25 mouse cellular contexts compared by ENCODE assay signal in genomic region chr7:134246624-134247023, GRCm38 (mm10). TPM values are rescaled to one million over a fixed set of nuclear protein-coding genes. Genes with fewer than 3 reads are reported as not detected.
DNase-seq lines count a peak whose midpoint lies in the region; ATAC-seq and TF ChIP-seq lines count a peak whose summit lies in the region.
"Had no signal": no experiment of that assay in that cellular context is flagged by ENCODE, and none has a peak within 500 bp of the region (broad histone marks: within the 10 kb centered on the region; RNA-seq: fewer than 3 reads in every experiment).

No protein-coding gene starts in this region.

- TF ChIP-seq POLR2A in limb, embryonic 14.5 days (IDR thresholded peaks at IDR 0.05; ENCODE audit: borderline replicate concordance, extremely low read depth, insufficient read depth, insufficient read length), result no peak

- no peak for DNase-seq in hindbrain, embryonic 10.5 days (ENCODE audit: low spot score)
- peak; percentile 58 for DNase-seq in Muller cell, postnatal 12 days (ENCODE audit: inconsistent ontology term)
- peak; percentile 84 for DNase-seq in ZHBTc4 (ENCODE audit: low read depth, low spot score)
- no peak for DNase-seq in limb, embryonic 14.5 days (ENCODE audit: low spot score)
- no peak for DNase-seq in spleen, postnatal 36 days (ENCODE audit: low spot score in 2 of 2)
- DNase-seq in stomach, postnatal 0 days (ENCODE audit: low spot score), result no peak
- DNase-seq: adrenal gland, adult 8-10 months; adrenal gland, postnatal 36 days; cerebellum, adult 18-20 months; cerebellum, adult 9-10 months; cerebellum, postnatal 14 days; gastrocnemius, postnatal 14 days; kidney, adult 2 months had no signal

- H3K27me3 ChIP-seq in hindbrain, embryonic 10.5 days (ENCODE audit: insufficient read depth, poor library complexity, severe bottlenecking), result no peaks in the 10 kb centered on the region
- no peaks in the 10 kb centered on the region for H3K27me3 ChIP-seq in hindbrain, embryonic 13.5 days
- no peaks in the 10 kb centered on the region for H3K27me3 ChIP-seq in limb, embryonic 14.5 days (ENCODE audit: control insufficient read depth, insufficient read depth, low read length)
- no peaks in the 10 kb centered on the region for H3K27me3 ChIP-seq in stomach, postnatal 0 days (ENCODE audit: control insufficient read depth, insufficient read depth, low read length)
- H3K27me3 ChIP-seq: embryonic facial prominence, embryonic 15.5 days; forebrain, embryonic 12.5 days; Patski had no signal

- TF ChIP-seq EP300 in stomach, postnatal 0 days (optimal IDR thresholded peaks at IDR 0.05), result no peak

- H3K4me2 ChIP-seq in hindbrain, embryonic 13.5 days, result no peak overlapping the region
- H3K4me2 ChIP-seq in limb, embryonic 14.5 days (replicated peaks; ENCODE audit: low read depth, low read length, severe bottlenecking), result no peak overlapping the region
- H3K4me2 ChIP-seq in stomach, postnatal 0 days (replicated peaks; ENCODE audit: low read depth), result no peak overlapping the region
- H3K4me2 ChIP-seq: embryonic facial prominence, embryonic 15.5 days; forebrain, embryonic 12.5 days; heart, embryonic 11.5 days; hindbrain, embryonic 14.5 days had no signal

- H3K9ac ChIP-seq in hindbrain, embryonic 13.5 days, result no peak overlapping the region
- no peak overlapping the region for H3K9ac ChIP-seq in limb, embryonic 14.5 days (ENCODE audit: low read depth, low read length, severe bottlenecking)
- H3K9ac ChIP-seq in stomach, postnatal 0 days (ENCODE audit: low read length), result no peak overlapping the region
- H3K9ac ChIP-seq: embryonic facial prominence, embryonic 15.5 days; forebrain, embryonic 12.5 days; hindbrain, embryonic 14.5 days had no signal

- 43% methylated on average over 5 of the region's 5 CpGs for WGBS in hindbrain, embryonic 10.5 days
- WGBS in hindbrain, embryonic 13.5 days, result 42% methylated on average over 5 of the region's 5 CpGs
- WGBS in limb, embryonic 14.5 days, result 31% methylated on average over 5 of the region's 5 CpGs
- WGBS in stomach, postnatal 0 days, result 42% methylated on average over 5 of the region's 5 CpGs

- peaks cover 13% of the 10 kb centered on the region; the same call in 1 of the 2 replicates for H3K4me1 ChIP-seq in hindbrain, embryonic 10.5 days (replicated peaks)
- no peaks in the 10 kb centered on the region; the same call in 1 of the 2 replicates for H3K4me1 ChIP-seq in hindbrain, embryonic 13.5 days (replicated peaks)
- H3K4me1 ChIP-seq in limb, embryonic 14.5 days (ENCODE audit: control insufficient read depth, insufficient read depth, low read length), result no peaks in the 10 kb centered on the region
- H3K4me1 ChIP-seq in stomach, postnatal 0 days (replicated peaks; ENCODE audit: control insufficient read depth, insufficient read depth), result 0 out of 2 replicates have a peak, but pooled peaks cover 4% of the 10 kb centered on the region

- H3K36me3 ChIP-seq in hindbrain, embryonic 10.5 days, result no peaks in the 10 kb centered on the region
- H3K36me3 ChIP-seq in hindbrain, embryonic 13.5 days, result no peaks in the 10 kb centered on the region
- no peaks in the 10 kb centered on the region for H3K36me3 ChIP-seq in limb, embryonic 14.5 days (ENCODE audit: control insufficient read depth, insufficient read depth, low read length)
- no peaks in the 10 kb centered on the region for H3K36me3 ChIP-seq in stomach, postnatal 0 days (ENCODE audit: control insufficient read depth, insufficient read depth, low read length)
- H3K36me3 ChIP-seq: embryonic facial prominence, embryonic 15.5 days; forebrain, embryonic 12.5 days had no signal

- no peak overlapping the region for H3K4me3 ChIP-seq in hindbrain, embryonic 10.5 days
- H3K4me3 ChIP-seq in hindbrain, embryonic 13.5 days, result no peak overlapping the region
- no peak overlapping the region for H3K4me3 ChIP-seq in limb, embryonic 14.5 days (replicated peaks; ENCODE audit: low read length)
- no peak overlapping the region for H3K4me3 ChIP-seq in stomach, postnatal 0 days (ENCODE audit: low read depth, low read length)
- H3K4me3 ChIP-seq: embryonic facial prominence, embryonic 15.5 days; forebrain, embryonic 12.5 days had no signal

- TF ChIP-seq CTCF in stomach, postnatal 0 days (IDR thresholded peaks at IDR 0.05; ENCODE audit: low read depth), result no peak

- H3K9me3 ChIP-seq in hindbrain, embryonic 10.5 days, result no peaks in the 10 kb centered on the region
- H3K9me3 ChIP-seq in hindbrain, embryonic 13.5 days, result no peaks in the 10 kb centered on the region
- H3K9me3 ChIP-seq in limb, embryonic 14.5 days (ENCODE audit: control insufficient read depth, low read length), result no peaks in the 10 kb centered on the region
- no peaks in the 10 kb centered on the region for H3K9me3 ChIP-seq in stomach, postnatal 0 days (ENCODE audit: control insufficient read depth, low read length)
- H3K9me3 ChIP-seq: embryonic facial prominence, embryonic 15.5 days; forebrain, embryonic 12.5 days had no signal

- no peak for ATAC-seq in hindbrain, embryonic 13.5 days (ENCODE audit: low FRiP score)
- 0 out of 2 replicates have a peak, but pooled peaks have one; percentile 34 for ATAC-seq in limb, embryonic 14.5 days (ENCODE audit: low FRiP score, low read depth)
- ATAC-seq in stomach, postnatal 0 days (ENCODE audit: low FRiP score, low TSS enrichment), result no peak
- ATAC-seq: activated CD4-positive, CD25-positive, alpha-beta regulatory T cell, adult 4 months; CD4-positive, CD25-positive, alpha-beta regulatory T cell, adult 4 months; forebrain, embryonic 16.5 days; hindbrain, postnatal 0 days; inflammation-experienced regulatory T-cells, adult 6 months; intestine, embryonic 16.5 days; Patski had no signal

- peak overlapping the region; percentile 23; the same call in 1 of the 2 replicates for H3K27ac ChIP-seq in hindbrain, embryonic 10.5 days
- no peak overlapping the region for H3K27ac ChIP-seq in hindbrain, embryonic 13.5 days
- no peak overlapping the region for H3K27ac ChIP-seq in limb, embryonic 14.5 days (replicated peaks; ENCODE audit: low read depth, low read length)
- H3K27ac ChIP-seq in stomach, postnatal 0 days (replicated peaks), result no peak overlapping the region
- H3K27ac ChIP-seq: embryonic facial prominence, embryonic 15.5 days; forebrain, embryonic 12.5 days; hindbrain, embryonic 14.5 days; hindbrain, postnatal 0 days had no signal

RNA-seq across cellular contexts. Expression of gene Adam12, which starts 14.7 kb away (rescaled TPM):
- polyA plus RNA-seq in hindbrain, embryonic 10.5 days (2016; fragmentation: Nextera tagmentation; extraction: Ambion mirVana), result 2.0 TPM in 2 replicates
- polyA plus RNA-seq in hindbrain, embryonic 13.5 days (2015; fragmentation: Nextera tagmentation; extraction: Ambion mirVana), result 2.6 and 3.1 TPM in 2 replicates
- polyA plus RNA-seq in limb, embryonic 14.5 days (2012; rRNA removed), result 18.1 and 19.5 TPM in 2 replicates
- polyA plus RNA-seq in limb, embryonic 14.5 days (2014; fragmentation: Nextera tagmentation; extraction: Ambion mirVana), result 16.3 and 17.0 TPM in 2 replicates
- polyA plus RNA-seq in stomach, postnatal 0 days (2015; fragmentation: Nextera tagmentation; extraction: Ambion mirVana), result 0.57 and 1.0 TPM in 2 replicates

Comparison
In these comparisons a context has a peak if more than half of its experiments do, and no peak if none do; other contexts are left out.
1. DNase-seq: peak in Muller cell, postnatal 12 days (single experiment) and ZHBTc4 (single experiment); none in hindbrain, embryonic 10.5 days (single experiment), limb, embryonic 14.5 days (single experiment), spleen, postnatal 36 days (0 of 2) and stomach, postnatal 0 days (single experiment).